Mouse (Mus musculus) layer of hippocampus, adult 8-10 months (tissue): ENCODE measurements at regions not wholly inside any gene's neighbourhood (a gene's known extent, or its start where the extent isn't known, plus 50 kb on each side); places are given as distances from the start of the nearest gene placed in this dataset.

ENCODE experiments used
- DNase-seq, 2 experiments: peaks; one replicate each; pipeline ENCODE4 v3.0.0; 2022; ENCODE audit warnings: low spot score in 2 of 2

DNA sequence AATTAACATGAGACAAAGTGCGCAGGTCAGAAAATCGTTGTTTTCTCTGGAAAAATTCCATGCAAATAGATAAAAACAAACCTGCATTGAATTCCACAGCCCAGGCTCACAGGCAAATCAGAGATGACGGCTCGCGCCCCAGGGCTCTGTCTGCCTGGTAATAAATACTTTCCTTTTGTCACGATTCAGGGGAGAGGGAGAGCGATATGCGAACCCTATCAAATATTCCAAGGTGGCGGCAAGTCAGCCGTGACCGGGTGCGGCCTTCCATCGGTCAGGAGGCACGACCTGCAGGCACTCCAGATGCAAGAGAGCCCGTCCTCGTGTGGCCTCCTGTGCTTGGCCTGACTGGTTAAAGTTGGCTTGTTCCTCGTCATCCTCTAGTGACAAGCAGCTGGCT lies 94.5 kb upstream of the Gsc start:
- no peak for DNase-seq

DNA sequence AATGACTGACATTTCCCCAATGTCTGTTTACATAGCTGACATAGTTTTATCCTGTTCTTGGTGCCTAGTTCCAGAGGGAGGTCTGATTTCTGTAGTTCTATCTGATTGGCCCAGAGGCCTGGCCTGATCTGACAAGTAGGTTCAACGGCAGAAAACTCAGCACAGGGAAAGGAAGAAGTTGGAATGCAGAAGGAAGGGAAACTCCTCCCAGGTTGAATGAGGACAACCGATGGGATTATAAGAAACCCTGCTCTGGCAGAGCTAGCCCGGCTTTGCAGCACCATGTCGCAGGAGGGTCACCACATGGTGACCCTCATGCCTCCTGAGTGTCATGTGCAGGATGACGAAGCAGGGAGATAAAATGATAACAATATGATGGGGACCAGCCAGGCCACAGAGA lies 89.8 kb upstream of the Gsc start:
- no peak for DNase-seq

DNA sequence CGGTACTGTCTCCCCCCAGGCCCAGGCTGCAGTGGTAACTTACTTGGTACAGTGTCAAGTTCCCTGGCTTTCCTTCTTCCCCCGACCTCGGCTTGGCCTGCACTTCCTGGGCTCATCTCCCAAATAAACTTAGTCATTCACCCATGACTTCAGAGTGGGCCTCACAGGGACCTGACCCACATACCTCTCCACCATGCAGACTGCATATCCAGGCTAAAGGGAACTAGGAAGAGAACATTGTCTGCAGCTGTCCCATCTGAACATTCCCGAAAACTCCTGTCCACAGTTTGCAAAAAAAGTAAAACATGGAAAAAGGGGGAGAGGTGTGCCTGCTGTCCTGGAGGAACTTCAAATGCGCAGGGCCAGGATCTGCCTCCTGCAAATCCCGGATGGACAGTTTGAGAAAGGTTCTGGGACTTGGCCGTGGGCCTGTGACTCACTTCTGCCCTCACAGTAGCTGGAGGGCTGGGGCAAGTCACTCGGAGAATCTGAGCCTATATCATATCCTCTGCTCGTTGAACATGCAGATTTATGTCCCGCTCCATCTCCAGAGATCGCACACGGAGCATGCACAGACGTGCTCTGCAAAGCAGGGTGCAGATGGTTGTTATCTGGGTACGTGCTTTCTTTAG lies 87.9 kb upstream of the Gsc start:
- no peak for DNase-seq

DNA sequence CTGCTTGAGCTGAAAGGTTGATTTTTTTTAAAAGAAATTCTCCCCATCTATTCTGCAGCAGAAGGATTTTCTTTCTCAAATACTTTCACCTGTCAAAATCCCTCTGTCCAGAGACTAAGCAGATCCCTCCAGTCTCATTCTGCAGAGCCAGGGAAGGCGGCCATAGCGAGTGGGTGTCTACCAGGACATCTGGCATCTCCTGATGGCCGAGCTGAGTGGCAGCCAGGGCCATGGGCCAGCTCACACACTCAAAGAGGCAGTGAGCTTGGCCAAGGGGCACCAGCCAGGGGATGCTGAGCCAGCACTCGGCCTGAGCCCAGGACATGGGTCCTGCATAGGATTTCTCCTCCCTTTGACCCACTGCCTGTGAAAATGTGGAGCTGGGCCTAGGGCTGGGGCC lies 84.6 kb upstream of the Gsc start:
- peak; percentile 55 to 63 for DNase-seq

DNA sequence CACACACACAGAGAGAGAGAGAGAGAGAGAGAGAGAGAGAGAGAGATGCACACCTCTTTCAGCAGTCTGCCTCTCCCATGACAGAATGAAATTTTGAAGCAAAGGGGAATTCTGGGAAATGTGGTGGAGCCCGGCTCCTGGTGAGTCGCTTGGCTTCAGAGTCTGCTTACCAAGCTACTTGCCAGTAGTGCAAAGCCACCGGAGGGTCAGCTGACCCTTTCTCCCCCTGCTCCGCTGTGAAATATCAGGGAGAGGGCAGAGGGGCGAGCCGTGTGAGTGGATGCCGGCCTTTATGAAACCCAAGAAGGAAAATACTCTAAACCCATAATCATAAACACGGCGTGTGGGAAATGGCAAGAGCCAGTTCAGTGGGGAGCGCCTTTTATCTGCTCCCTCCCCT lies 84.2 kb upstream of the Gsc start:
- no peak for DNase-seq

DNA sequence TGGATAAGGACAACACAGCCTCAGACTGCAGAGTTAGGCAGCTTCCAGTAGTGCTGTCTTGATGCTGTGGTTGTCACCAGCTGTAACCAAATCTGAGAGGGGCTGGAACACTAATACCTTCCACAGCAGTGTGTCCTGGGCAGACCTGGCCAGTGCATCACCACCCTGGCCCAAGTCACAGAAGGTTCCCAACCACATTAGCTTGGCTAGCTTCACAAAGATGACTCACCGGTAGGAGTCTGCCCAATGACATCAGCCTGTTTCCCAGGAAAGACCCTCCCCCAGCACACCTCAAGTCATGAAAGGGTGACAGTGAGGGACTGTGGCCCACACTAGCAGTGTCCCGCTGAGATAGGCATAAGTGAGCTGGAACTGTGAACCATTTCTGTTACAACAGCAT lies 75.5 kb upstream of the Gsc start:
- DNase-seq, result no peak

DNA sequence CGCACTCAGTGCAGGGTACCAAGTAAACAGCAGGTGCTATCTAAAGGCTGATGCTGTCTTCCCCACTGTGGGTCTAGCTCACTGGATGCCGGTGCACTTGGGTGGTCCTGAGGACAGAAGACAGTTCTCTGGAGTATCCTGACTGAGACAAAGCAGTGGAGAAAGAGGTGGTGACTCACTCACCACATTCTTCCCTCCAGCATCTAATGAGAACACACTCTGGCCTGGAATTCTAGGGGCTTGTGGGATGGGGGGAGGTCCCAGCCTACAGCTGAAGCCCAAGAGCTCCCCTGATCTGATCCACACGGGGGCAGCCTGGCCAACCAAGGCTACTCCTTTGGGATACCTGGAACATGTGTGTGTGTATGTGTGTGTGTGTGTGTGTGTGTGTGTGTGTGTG lies 74.4 kb upstream of the Gsc start:
- no peak for DNase-seq

DNA sequence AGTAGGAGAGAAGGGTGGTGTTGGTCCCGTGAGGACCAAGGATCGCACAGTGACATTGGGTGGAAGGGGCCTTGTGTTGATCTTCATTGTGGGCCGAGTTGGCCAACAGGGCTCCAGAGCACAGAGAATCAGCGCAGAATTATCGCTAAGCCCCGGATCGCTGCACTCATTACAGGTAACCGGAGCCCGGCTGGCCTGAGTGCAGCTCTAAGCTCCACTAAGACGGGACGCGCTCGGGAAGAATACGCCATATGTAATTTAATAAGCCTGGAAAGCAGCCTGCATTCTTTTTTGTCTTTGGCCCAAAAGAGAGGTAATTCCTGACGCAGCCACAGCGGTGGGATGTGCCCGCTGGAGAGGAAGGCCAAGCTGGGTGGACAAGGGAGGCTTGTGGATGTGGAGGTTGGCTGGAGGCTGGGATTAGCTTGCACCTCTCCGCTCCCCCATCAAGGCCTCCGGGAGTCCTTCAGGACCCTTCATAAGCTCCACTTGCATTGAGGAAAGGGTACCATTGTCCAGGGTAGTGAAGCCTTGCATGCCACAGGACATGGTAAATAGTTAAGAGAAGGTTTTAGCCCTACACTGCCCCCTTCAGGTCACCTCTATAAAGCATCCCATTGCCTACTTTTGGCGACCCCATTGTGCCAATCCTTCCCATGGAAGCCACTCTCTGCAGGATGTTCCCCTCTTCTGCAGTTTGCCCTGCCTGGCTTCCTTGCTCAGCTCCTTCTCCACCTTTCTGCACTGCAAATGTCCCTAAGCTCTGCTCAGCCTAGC lies 73.1 kb upstream of the Gsc start:
- DNase-seq, result no peak

DNA sequence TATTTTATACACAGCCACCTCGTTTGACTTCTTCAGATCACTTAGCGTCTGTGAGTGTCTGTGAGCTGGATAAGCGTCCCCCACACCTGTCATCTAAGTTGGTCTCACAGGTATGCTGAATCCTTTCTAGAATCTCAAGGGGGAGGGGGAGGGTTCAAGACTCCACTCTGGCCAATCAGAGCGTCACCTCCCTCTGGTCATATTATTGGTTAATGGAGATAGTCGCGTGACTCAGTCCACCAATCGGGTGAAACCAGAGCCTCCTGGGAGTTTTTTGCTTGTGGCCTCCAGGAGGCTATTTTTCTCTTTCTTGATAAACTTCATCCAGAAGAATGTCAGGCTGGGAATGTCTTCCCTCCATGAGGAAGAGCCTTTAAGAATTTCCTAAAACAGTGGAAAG lies 66.8 kb upstream of the Gsc start:
- no peak for DNase-seq

DNA sequence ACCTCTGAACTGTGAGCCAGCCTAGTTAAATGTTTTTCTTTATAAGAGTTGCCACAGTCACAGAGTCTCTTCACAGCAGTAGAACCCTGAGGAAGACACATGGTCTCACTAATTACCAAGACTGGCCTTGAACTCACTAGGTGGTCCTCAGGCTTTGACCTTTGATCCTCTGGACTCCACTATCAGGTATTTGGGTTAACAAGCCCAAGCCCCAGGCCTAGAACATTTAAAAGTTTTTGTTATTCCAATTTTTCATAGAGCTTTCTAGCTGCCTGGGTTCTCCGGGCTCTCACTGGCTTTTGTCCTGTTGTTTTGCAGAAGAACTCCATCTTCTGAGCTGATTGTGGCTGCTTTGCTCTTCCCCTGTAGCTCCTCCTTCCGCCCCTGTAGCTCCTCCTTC lies 65.3 kb upstream of the Gsc start:
- DNase-seq, result no peak

DNA sequence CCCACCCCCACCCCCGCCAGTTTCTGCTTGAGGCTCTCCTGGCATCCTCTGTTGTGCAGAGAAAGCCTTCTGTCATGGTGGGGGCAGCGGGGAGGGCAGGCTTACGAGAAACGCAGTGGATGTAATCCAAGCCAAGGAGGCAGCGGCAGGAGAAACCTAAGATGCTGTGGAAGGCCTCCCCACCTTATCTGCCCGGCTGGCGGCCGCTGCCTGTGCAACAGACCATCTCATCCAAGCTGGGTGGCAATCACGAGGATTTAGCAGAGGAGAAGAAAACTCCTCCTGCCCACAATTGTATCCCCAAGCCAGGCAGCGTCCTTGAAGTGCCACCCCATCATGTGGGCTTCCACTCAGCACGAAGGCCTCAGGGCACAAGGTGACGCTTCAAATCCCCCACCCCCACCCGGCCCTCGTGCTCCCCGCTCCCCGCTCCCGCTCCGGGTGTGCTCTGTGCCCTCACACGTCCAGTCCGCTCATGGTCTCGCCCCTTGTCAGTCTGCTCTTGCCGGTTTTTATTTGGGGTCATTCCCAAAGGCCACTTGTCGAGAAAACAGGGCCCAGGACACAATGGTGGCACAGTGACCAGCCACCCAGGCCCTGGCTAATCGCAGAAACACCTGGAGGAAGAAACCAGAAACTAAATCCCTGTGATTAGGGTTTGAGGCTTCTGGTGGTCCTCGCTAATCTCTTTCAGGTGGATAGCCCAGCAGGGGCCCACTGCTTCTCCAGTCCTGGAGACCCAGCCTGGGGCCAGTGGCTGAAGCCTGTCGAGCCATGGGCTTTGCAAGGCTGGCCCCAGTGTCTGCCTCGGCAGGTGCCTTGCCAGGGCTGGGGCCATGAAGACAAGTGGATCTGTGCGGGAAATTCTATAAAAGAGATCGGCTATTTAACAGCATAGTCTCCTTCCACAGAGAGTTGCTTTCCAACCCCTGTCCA lies 58.6 kb upstream of the Gsc start:
- DNase-seq, result no peak

DNA sequence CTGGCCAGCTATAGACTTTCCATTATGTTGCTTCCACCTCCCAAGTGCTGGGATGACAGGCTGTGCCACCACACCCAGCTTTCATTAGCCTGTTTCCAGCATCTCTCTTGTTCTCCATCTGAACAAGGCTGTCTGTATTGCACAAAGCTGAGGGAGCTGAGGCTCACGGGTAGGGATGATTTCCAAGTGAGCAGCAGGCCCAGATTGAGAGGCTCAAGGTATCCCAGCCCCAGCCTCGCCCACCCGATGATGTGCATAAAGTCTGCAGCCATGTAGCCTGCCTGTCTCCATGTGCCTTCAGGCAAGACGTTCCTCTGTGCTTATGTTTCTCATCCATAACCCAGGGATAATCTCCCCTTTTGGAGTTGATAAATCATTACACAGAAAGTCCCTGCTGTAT lies 57.5 kb upstream of the Gsc start:
- DNase-seq, result peak; percentile 4
